Mouse (Mus musculus) brain, embryonic 14.5 days (tissue): ENCODE measurements around the gene Rnase9. TPM values are rescaled to one million over a fixed set of nuclear protein-coding genes. Genes with fewer than 3 reads are reported as not detected.
A peak's percentile ranks its signal among the peaks of the same experiment; 100 is the strongest.

Experiments used
- DNase-seq: peaks from one replicate; pipeline ENCODE4 v3.0.0-alpha.2; 2011; ENCODE audit warnings: low read depth
- CTCF ChIP-seq: fragments of 200-500 bp; IDR thresholded peaks from 2 replicates; pipeline ENCODE4 v1.5.1; 2012; ENCODE audit warnings: inconsistent platforms, mild to moderate bottlenecking, moderate library complexity, borderline replicate concordance; ENCODE audit not compliant: insufficient read depth, insufficient read length; ENCODE audit errors: extremely low read depth
- POLR2A ChIP-seq: fragments of 200-500 bp; IDR thresholded peaks from 2 replicates; pipeline ENCODE4 v1.6.1; 2012; ENCODE audit warnings: mild to moderate bottlenecking, inconsistent platforms, borderline replicate concordance; ENCODE audit not compliant: poor library complexity, insufficient read depth, insufficient read length, severe bottlenecking; ENCODE audit errors: extremely low read depth
- polyA plus RNA-seq: library from polyadenylated mRNA; depleted of rRNA; stranded (reverse); fragments of >200 nt; gene quantifications from 2 replicates; pipeline ENCODE4 v1.2.3, GENCODE M21; 2012; rRNA removed

Gene Rnase9
- not detected in 2 replicates for polyA plus RNA-seq

GRCm38 (mm10) chr14:51041769-51042168 is at the start of gene Rnase9:
Gene Rnase9, minus strand, starts transcription at chr14:51041869.
- TF ChIP-seq CTCF = no peak
- TF ChIP-seq POLR2A = no peak
- no peak for DNase-seq

DNA sequence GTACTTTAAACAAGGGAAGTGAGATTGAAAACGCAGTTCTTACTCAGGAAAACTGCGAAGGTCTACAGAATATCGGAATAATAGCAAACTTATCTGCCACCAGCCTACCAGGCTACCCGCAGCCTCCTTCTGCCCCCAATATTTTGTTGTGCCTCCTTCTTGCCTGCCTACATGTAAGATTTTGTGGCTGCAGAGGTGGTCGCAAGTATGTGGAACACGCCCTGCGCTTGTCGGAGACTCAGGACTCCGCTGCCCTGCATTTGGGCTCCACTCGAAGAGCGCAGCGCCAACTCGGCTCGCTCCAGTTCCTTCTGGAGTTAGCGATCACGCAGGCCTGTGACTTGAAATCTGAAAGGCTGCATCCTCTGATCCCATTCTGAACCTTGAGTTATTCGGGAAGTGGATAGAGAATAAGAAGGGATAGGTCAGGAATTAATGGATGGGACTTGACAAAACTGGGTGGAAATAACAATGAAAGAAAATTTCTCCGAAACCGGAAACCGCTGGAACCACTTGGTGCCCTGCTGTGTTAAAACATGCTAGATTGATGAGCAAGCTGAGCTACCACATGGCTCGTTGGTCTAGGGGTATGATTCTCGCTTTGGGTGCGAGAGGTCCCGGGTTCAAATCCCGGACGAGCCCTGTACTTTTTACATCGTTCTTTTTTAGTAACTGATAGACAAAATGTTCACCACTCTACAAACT is 48.6 kb upstream of the Rnase9 start:
- DNase-seq = peak; percentile 87
- TF ChIP-seq POLR2A = no peak
- TF ChIP-seq CTCF = no peak

DNA sequence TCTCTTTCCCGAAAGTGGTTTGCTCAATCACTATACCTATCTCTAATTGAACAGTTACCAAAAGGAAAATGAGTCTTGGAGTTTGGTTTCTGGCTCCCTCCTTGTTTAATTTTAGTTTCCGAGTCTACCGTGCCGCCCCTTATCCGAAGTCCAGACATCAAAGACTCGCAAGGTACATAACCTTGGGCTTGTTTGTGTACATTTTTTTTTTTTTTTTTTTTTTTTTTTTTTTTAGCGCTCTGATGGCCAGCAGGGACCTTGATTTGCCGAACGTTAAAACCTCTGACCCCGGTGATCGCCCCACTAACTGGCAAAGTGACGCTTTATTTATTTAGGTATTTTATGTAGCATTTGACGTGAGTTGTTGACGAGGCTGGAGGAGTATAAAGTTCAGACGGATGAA is 48.0 kb upstream of the Rnase9 start:
- DNase-seq = no peak
- TF ChIP-seq POLR2A = no peak

GRCm38 (mm10) chr14:51088970-51089673 is 47.5 kb upstream of the Rnase9 start:
- DNase-seq = peak; percentile 98

GRCm38 (mm10) chr14:51088166-51088969 is 46.7 kb upstream of the Rnase9 start:
- TF ChIP-seq POLR2A (no peak), CTCF (no peak)
- DNase-seq = peak; percentile 83

More at GRCm38 (mm10) chr14:51088970-51089673, 47.5 kb upstream of the Rnase9 start:
- TF ChIP-seq CTCF = no peak
- TF ChIP-seq POLR2A = no peak

DNA sequence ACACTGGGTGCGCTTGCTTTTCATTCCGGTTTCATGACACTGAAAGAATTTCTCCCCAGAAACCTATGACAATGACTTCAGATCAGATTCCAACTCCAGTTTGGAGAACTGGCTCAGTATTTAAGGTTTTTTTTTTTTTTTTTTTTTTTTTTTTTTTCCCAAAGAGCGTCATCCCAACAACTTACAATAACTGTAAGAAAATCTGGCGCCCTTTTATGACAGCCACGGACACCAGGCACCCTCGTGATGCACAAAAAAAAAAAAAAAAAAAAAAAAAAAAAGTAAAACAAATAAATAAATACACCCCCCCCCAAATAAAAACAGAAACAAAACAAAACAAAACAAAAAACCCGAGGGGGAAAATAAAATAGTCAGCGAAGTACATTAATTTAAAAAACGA is 46.1 kb upstream of the Rnase9 start:
- no peak for TF ChIP-seq CTCF
- no peak for TF ChIP-seq POLR2A
- DNase-seq = peak; percentile 34

GRCm38 (mm10) chr14:51085911-51086310 is 44.2 kb upstream of the Rnase9 start:
- TF ChIP-seq POLR2A (no peak), CTCF (no peak)
- no peak for DNase-seq

DNA sequence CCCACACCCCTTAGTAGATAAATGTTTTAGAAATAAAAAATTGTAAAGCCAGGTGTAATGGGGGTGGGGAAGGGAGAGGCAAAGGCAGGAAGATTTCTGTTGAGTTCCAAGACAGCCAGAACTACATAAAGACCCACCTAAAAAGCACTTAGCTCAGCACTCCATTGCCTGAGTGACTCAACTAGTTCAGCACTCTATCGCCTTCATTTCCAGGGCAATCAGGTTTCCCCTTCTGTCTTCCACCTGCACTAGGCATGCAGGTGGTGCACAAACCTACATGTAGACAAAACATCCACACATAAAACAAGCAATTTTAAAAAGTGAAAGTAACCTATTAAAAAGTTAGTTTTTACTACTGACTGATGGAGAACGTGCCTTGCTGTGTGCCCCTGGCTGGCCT is 43.4 kb upstream of the Rnase9 start:
- no peak for DNase-seq
- TF ChIP-seq CTCF = no peak
- TF ChIP-seq POLR2A = no peak

DNA sequence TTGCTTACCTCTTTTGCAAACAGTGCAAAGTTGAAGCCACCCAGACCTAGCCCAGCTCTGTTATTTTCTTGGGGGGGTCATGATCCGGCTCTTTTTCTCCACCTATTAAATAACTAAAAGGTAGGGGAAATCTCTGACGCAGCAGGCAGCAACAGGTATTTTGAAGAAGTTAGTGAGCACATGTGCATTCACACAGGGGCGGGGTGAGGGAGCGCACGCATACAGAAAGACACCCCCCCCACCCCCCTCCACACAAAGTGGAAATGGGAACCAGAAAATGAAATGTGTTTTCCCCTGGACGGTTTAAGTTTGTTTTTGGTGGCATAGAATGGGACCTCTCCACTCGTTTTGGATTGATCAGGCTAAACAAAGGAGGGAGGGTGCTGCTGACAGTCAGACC is 42.1 kb upstream of the Rnase9 start:
- TF ChIP-seq POLR2A = no peak
- TF ChIP-seq CTCF = no peak
- DNase-seq = no peak

GRCm38 (mm10) chr14:51082599-51083581 is 41.2 kb upstream of the Rnase9 start:
- DNase-seq = peak; percentile 63
- TF ChIP-seq POLR2A = no peak
